Comparison of ENCODE assay signal across 1 mouse cellular context in genomic region chr7:105399058-105399934, GRCm38 (mm10).
TF ChIP-seq lines count a peak whose summit lies in the region.

No protein-coding gene starts in this region.

TF ChIP-seq in C2C12, 6 proteins besides CTCF, POLR2A, EP300 and RAD21:
- TF ChIP-seq MYOG (IDR thresholded peaks at IDR 0.05; ENCODE audit: control insufficient read depth, extremely low read depth, insufficient read length) (no peak), MYOD1 (IDR thresholded peaks at IDR 0.05; ENCODE audit: control insufficient read depth, insufficient read length, low read depth) (no peak), CEBPB (IDR thresholded peaks at IDR 0.05; ENCODE audit: low read depth) (no peak), USF1 (IDR thresholded peaks at IDR 0.05; ENCODE audit: low read depth) (no peak), MAX (IDR thresholded peaks at IDR 0.05) (no peak), FOSL1 (IDR thresholded peaks at IDR 0.05; ENCODE audit: insufficient read depth, low read length, poor library complexity, severe bottlenecking) (no peak)
TF ChIP-seq in C2C12: peak in this region for 0.
